Mouse (Mus musculus): ENCODE measurements at regions not wholly inside any gene's neighbourhood (a gene's known extent, or its start where the extent isn't known, plus 50 kb on each side); places are given as distances from the start of the nearest gene placed in this dataset.

GRCm38 (mm10) chrX:33416321-33416720, 103.1 kb downstream of the Btbd35f12 start:
- DNase-seq (ENCODE audit: low spot score in 2 of 2) = peak; percentile 3 to 6
